Comparison of ENCODE assay signal across 11 mouse cellular contexts in the genomic region with DNA sequence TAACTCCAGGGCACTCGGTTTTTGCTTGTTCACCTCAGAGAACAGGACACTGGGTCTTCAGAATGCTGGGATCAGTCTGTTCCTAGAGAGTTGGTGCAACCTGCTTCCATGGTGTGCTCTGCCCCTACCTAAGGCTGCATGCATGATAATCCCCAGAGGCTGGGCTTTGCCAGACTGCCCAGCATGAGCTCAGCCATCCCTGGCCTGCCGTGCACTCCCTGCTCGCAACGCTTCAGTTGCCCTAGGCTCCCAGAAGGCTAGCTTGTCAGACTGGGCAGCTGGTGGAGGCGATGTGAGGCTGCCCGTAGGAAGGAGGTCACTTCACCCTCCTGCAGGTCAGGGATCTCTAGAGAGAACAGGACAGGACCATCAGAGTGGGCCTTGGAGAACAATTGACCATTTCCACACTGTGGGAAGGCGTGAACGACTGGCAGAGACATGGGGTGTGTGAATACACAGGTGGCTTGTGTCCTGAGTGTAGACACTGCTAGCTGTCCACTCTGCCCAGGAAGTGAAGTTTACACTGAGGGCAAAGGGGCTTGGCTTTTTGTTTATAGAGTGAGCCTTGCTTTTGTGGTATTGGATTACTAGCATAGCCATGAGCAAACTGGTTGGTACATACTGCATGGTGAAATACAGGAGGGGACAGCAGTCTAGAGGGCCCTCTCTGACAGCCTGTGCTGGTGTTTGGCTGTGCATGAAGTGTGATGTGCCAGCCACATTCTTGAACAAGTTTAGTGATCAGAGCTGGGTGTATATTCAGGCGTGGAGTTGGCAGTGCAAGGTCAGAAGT. TPM values are rescaled to one million over a fixed set of nuclear protein-coding genes. Genes with fewer than 3 reads are reported as not detected.
DNase-seq lines count a peak whose midpoint lies in the region; ATAC-seq and TF ChIP-seq lines count a peak whose summit lies in the region.
"Had no signal": no experiment of that assay in that cellular context is flagged by ENCODE, and none has a peak within 500 bp of the region (broad histone marks: within the 10 kb centered on the region; RNA-seq: fewer than 3 reads in every experiment).

No protein-coding gene starts in this region.

- H3K9ac ChIP-seq in heart, adult 2 months (ENCODE audit: low read depth, low read length) = peak overlapping the region; percentile 26; the same call in 1 of the 2 replicates
- no peak overlapping the region for H3K9ac ChIP-seq in kidney, embryonic 15.5 days
- H3K9ac ChIP-seq in liver, embryonic 14.5 days (replicated peaks) = peak overlapping the region; percentile 65
- H3K9ac ChIP-seq: intestine, embryonic 15.5 days had no signal

- DNase-seq in heart, adult 2 months = peak in 1 of 2 experiments; percentile 42
- DNase-seq in heart, postnatal 36 days = no peak
- DNase-seq in liver, embryonic 14.5 days (ENCODE audit: low read depth in 3 of 3, low spot score in 3 of 3) = no peak
- no peak for DNase-seq in right cerebral cortex, adult 18-20 months
- DNase-seq in layer of hippocampus, adult 9-11 months = no peak
- DNase-seq: cerebellum, adult 9-10 months; lung, postnatal 36 days had no signal

- H3K27ac ChIP-seq in heart, adult 2 months = peak overlapping the region; percentile 91
- peak overlapping the region; percentile 77 for H3K27ac ChIP-seq in kidney, embryonic 15.5 days
- peak overlapping the region; percentile 97 for H3K27ac ChIP-seq in liver, embryonic 14.5 days
- H3K27ac ChIP-seq: intestine, embryonic 15.5 days had no signal

- no peaks in the 10 kb centered on the region for H3K9me3 ChIP-seq in megakaryocyte, embryonic 14.5 days
- no peaks in the 10 kb centered on the region for H3K9me3 ChIP-seq in kidney, embryonic 15.5 days (replicated peaks)
- no peaks in the 10 kb centered on the region for H3K9me3 ChIP-seq in liver, embryonic 14.5 days (ENCODE audit: control insufficient read depth, low read length)
- H3K9me3 ChIP-seq: intestine, embryonic 15.5 days had no signal

- TF ChIP-seq POLR2A in heart, adult 2 months (IDR thresholded peaks at IDR 0.05; ENCODE audit: insufficient read depth, low read depth, low read length) = no peak

- no peak for TF ChIP-seq CTCF in heart, adult 2 months (IDR thresholded peaks at IDR 0.05)
- TF ChIP-seq CTCF in liver, embryonic 14.5 days (IDR thresholded peaks at IDR 0.05; ENCODE audit: low read depth) = no peak; the same call in 1 of the 2 replicates

- H3K4me3 ChIP-seq in heart, adult 2 months = peak overlapping the region; percentile 49
- peak overlapping the region; percentile 48 for H3K4me3 ChIP-seq in megakaryocyte, embryonic 14.5 days (replicated peaks)
- no peak overlapping the region for H3K4me3 ChIP-seq in kidney, embryonic 15.5 days (replicated peaks)
- H3K4me3 ChIP-seq in liver, embryonic 14.5 days (ENCODE audit: insufficient read depth in 1 of 2, low read depth in 2 of 2, low read length in 2 of 2) = peak overlapping the region; percentile 54 to 59
- H3K4me3 ChIP-seq: intestine, embryonic 15.5 days had no signal

- ATAC-seq in megakaryocyte, adult 5-6 weeks (ENCODE audit: poor library complexity, severe bottlenecking) = no peak
- peak; percentile 77 for ATAC-seq in kidney, embryonic 15.5 days (replicated peaks; ENCODE audit: low FRiP score)
- no peak for ATAC-seq in liver, embryonic 14.5 days (ENCODE audit: insufficient read depth)
- ATAC-seq: intestine, embryonic 15.5 days had no signal

- no peaks in the 10 kb centered on the region for H3K36me3 ChIP-seq in heart, adult 2 months (ENCODE audit: control insufficient read depth, insufficient read depth, low read length)
- H3K36me3 ChIP-seq in megakaryocyte, embryonic 14.5 days (replicated peaks; ENCODE audit: low read length) = peaks cover 38% of the 10 kb centered on the region
- H3K36me3 ChIP-seq in kidney, embryonic 15.5 days = no peaks in the 10 kb centered on the region
- H3K36me3 ChIP-seq in liver, embryonic 14.5 days (replicated peaks; ENCODE audit: control insufficient read depth, insufficient read depth, low read depth) = peaks cover 12% of the 10 kb centered on the region
- H3K36me3 ChIP-seq: intestine, embryonic 15.5 days had no signal

- WGBS in heart, adult 2 months = 65% methylated on average over 9 of the region's 9 CpGs
- 27% methylated on average over 9 of the region's 9 CpGs for whole genome bisulfite sequencing in kidney, embryonic 15.5 days
- WGBS in liver, embryonic 14.5 days (ENCODE audit: insufficient replicate concordance) = 42% methylated on average over 9 of the region's 9 CpGs

- no peaks in the 10 kb centered on the region for H3K27me3 ChIP-seq in heart, adult 2 months (ENCODE audit: control insufficient read depth, insufficient read depth, low read length)
- H3K27me3 ChIP-seq in megakaryocyte, embryonic 14.5 days (replicated peaks) = no peaks in the 10 kb centered on the region
- no peaks in the 10 kb centered on the region for H3K27me3 ChIP-seq in kidney, embryonic 15.5 days
- no peaks in the 10 kb centered on the region for H3K27me3 ChIP-seq in liver, embryonic 14.5 days (ENCODE audit: control insufficient read depth, insufficient read depth, low read length)
- H3K27me3 ChIP-seq: intestine, embryonic 15.5 days had no signal

- no peak overlapping the region for H3K4me2 ChIP-seq in kidney, embryonic 15.5 days
- peak overlapping the region; percentile 92 for H3K4me2 ChIP-seq in liver, embryonic 14.5 days (ENCODE audit: low read depth)
- H3K4me2 ChIP-seq: intestine, embryonic 15.5 days had no signal

- TF ChIP-seq EP300 in heart, adult 2 months (IDR thresholded peaks at IDR 0.05; ENCODE audit: insufficient read depth, low read depth, low read length) = no peak
- no peak for TF ChIP-seq EP300 in liver, embryonic 14.5 days (IDR thresholded peaks at IDR 0.05; ENCODE audit: low read depth)

- no peaks in the 10 kb centered on the region for H3K79me2 ChIP-seq in heart, adult 2 months (replicated peaks; ENCODE audit: control insufficient read depth, insufficient read depth, low read length)

- intact Hi-C loops in heart, adult 2 months (cut with DNase I) = loop anchor here (10.0 kb wide), 1 partner anchor 194 kb away; no protein-coding TSS in a partner anchor
- intact Hi-C loops in heart, postnatal 36 days (cut with DNase I) = no loop called here

- H3K4me1 ChIP-seq in heart, adult 2 months (ENCODE audit: control insufficient read depth, insufficient read depth, low read length) = peaks cover 16% of the 10 kb centered on the region
- peaks cover 97% of the 10 kb centered on the region for H3K4me1 ChIP-seq in megakaryocyte, embryonic 14.5 days
- peaks cover 71% of the 10 kb centered on the region for H3K4me1 ChIP-seq in kidney, embryonic 15.5 days
- peaks cover 67 to 85% of the 10 kb centered on the region in 2 experiments for H3K4me1 ChIP-seq in liver, embryonic 14.5 days (replicated peaks; ENCODE audit: control insufficient read depth in 2 of 2, insufficient read depth in 2 of 2, low read length in 1 of 2)

RNA-seq across cellular contexts. Expression of a gene that starts 16.5 kb away (rescaled TPM):
- 100 to 1,000 TPM in 1 of 2 experiments, 10 to 100 TPM in 1; 91.9 to 139 TPM for total RNA-seq in heart, adult 2 months (2021)
- polyA plus RNA-seq in heart, adult 2 months (2012; rRNA removed) = 100 and 128 TPM in 2 replicates
- total RNA-seq in heart, postnatal 36 days (2021) = 10 to 100 TPM; 68.8 to 72.1 TPM
- polyA plus RNA-seq in megakaryocyte, embryonic 14.5 days (2012; ENCODE audit: insufficient read depth, low replicate concordance) = 13.2 and 31.2 TPM in 2 replicates
- 11.5 and 11.6 TPM in 2 replicates for total RNA-seq in megakaryocyte, adult 5-6 weeks (2015)
- 5.8 and 7.1 TPM in 2 replicates for total RNA-seq in megakaryocyte, adult 5-6 weeks (2017)
- polyA plus RNA-seq in kidney, embryonic 15.5 days (2015; fragmentation: Nextera tagmentation; extraction: Ambion mirVana) = 6.2 and 7.6 TPM in 2 replicates
- polyA plus RNA-seq in liver, embryonic 14.5 days (2012; rRNA removed) = 23.5 and 25.3 TPM in 2 replicates
- polyA plus RNA-seq in liver, embryonic 14.5 days (2014; fragmentation: Nextera tagmentation; extraction: Ambion mirVana) = 27.6 and 30.6 TPM in 2 replicates
